Mouse (Mus musculus): Measurements from ENCODE around the gene Nat8f5.
"Not testable (repeated sequence)": the region's sequence is repeated elsewhere in the genome, so short reads cannot be mapped to it uniquely, and the experiment has no call there.

Gene Nat8f5

GRCm38 (mm10) chr6:85820837-85821236 lies at the start of gene Nat8f5, which contains the start of gene Nat8f6:
Gene Nat8f5, minus strand, starts transcription at chr6:85820972.
Gene Nat8f6, minus strand, starts transcription at chr6:85820954.
- DNase-seq (ENCODE audit: low spot score), result no peak

GRCm38 (mm10) chr6:85869006-85869405 lies 48.2 kb upstream of the Nat8f5 start, which contains the start of gene Nat8f2:
Gene Nat8f2, minus strand, starts transcription at chr6:85869158.
- DNase-seq (ENCODE audit: low spot score), result not testable (repeated sequence)

DNA sequence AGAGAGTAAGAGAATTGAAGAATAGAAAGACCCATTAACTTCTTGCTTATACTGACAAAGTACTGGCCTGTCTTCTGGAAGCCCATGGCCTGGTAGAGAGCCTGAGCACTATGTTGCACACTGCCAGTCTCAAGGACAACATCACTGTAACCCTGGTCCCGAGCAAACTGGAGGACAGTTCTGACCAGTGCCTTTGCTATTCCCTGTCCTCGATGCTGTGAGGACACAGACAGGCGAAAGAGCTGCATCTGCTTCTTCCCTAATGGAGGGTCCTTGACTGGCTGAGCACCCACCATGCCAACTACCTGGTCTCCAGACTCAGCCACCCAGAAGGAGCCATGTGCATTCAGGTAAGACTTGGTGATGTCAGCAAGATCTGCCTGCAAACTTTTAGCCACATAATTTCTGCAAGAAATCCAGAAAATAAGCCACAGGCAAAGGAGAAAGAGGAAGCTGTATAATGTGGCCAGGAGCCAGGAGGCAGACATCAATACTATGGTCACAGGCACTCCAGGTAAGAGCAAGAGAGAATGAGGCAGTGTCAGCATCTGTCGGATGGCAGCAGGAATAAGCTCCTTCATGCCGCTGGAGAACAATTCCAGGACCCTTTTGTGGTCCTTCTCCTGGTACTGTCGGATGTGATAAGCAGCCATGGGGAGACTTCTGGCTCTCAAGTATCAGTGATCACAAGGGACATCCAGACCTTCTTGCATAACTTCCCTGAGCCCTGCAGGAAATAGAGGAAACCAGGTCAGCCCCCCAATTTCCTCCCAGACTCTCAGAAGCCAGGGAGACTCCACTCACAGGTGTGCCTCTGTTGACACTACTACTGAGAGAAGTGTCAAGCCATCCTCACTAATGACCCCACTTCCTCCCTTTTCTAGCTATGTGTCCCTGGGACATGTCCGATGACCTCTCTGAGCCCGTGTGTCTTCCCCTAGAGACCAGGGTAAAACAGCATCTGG lies 47.2 kb upstream of the Nat8f5 start:
- DNase-seq (ENCODE audit: low spot score), result no peak

DNA sequence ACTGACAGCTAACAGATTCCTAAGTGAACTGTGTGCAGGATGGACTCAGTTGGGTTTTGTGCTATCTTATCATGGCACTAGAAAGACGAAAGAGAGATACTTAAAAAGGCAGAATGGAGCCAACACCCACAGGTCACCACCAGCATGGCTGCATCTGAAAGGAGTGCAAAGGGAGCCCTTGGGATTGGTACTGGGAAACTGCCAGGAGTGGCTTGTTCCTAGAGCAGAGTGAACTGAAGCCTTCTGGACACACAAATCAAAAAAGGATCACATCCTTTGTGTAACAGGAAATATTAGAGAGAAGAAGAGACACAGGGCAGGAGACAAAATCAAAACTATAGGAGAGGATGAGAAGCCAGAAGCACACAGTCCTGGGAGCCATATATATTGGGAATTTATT lies 46.2 kb upstream of the Nat8f5 start:
- DNase-seq (ENCODE audit: low spot score), result not testable (repeated sequence)

DNA sequence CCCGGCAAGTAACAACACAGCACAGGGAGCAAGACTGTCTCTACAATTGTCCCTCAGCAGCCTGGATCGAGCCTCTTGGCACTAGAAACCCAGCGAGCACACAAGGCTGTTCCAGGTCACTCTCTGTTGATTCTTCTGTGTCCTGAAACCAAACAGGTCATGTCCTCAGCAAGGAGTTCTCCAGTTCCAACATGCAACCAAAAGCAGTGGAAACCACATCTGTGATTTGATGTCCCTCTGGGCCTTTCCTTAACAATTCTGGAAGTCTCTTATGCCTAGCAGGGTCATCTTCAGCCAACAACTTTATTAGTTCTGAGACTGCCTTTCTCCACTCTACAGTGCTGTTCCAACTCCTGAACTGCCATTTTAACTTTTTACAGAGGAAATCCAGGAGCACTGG lies 45.4 kb upstream of the Nat8f5 start:
- DNase-seq (ENCODE audit: low spot score), result not testable (repeated sequence)

DNA sequence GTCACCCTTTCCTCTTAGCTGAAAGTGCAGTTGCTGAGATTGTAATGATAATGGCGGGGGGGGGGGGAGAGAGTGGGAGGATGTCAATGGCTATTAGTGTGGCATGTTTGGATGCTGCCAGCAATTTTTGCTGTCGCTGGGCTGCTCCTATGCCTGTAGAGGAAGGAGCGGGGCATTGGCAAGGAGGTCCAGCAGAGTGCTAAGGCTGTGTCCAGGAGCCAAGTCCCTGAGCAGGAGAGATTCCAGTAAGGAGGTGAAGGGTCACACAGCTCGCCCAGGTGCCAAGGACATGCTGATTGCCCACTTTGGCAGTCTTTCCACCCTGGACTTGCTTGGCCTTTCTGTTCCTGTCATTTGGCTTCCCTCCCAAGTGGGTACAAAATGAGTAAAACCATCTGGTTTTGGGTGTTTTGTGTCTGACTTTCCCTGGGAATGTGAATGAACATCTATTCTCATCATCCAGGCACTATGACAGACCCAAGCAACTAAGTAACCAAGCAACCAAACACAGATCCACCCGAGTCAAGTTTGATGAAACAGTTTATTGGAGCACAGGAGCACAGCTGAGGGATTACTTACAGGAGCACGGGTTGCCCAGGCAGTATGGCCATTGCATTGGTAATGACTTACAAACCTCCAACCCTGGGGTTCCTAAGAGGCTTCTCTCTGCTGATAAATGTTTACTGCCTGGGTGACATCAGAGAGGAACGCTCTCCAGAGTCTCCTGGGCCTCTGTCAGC lies 44.3 kb upstream of the Nat8f5 start:
- DNase-seq (ENCODE audit: low spot score), result not testable (repeated sequence)

- no peak for DNase-seq (ENCODE audit: low spot score)
These were observed 43.1 kb upstream of the Nat8f5 start for GRCm38 (mm10) chr6:85863840-85864239.

DNA sequence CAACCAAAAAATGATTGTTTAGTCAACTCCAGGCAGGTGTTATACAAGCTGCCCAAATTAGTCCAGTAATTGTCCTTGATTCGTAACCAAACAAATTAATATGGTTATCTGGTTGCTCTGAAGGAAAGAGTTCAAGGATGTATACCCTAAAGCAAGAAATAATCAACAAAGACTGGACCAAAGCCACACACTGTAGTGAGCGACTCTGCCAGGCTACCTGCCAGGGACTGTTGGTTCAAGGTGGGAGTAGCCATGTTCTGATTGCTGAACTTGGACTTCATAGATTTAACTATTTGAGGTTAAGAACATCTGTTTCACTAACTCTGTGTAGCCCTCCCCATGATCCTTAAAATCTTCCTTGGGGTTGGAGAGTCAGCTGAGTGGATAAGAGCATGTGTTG lies 42.4 kb upstream of the Nat8f5 start:
- DNase-seq (ENCODE audit: low spot score), result no peak

DNA sequence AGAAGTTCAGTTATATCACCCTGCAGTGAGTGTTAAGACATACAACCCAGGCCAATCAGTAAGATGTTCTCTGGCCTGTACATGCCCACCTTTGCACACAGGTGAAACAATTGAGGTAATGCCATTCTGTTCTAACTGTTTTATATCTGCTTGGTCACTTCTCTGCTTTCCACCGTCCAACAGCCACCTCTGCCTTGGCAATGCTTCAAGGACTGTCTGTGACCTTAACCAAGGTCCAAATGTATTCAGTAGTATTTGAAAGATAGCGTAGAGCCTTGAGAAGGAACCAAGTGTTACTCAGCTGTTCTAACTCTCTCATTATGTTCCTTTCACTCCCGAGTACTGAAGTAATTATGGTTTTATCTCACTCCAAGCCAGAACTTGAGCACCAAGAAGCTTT lies 41.8 kb upstream of the Nat8f5 start:
- no peak for DNase-seq (ENCODE audit: low spot score)

DNA sequence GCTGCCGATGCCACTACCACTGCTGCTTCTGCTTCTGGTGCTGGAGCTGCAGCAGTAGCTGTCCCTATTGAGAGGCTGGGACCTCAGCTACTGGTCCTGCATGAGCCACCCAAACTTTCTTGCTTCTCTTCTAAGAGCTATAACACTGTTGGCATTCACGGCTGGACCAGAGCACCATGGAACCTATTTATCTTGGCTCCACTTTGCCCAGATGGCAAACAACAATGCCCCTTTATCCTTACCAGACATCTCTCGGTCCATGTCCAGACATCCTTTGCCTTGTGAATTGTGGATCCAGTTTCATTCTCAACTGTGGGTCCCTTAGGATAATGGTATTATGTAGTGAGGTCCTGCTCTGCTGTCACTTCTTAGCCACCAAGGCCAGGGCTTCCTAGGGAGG lies 40.5 kb upstream of the Nat8f5 start:
- no peak for DNase-seq (ENCODE audit: low spot score)

DNA sequence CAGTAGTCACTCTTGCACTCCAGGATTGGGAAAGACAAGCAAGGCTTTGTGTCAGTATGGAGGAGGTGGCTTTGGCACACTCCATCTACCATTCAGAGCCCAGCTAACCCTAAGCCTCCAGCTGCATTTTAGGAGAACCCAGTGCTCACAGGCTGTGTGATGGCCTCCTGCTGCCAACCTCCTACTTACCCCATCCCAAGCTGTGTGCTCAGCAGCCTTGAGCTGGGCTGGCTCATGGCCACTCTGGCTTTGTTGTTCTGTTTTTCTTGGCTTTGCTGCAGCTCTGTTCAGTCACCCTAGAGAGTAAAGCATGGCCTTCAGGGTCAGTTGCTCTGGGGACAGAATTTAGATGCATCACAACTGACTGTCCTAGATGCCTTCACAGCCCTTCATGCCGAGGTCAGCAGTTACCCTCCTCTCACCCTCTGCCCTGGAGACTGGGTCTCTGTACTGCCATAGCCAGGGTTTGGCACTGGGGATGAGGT lies 35.5 kb upstream of the Nat8f5 start:
- DNase-seq (ENCODE audit: low spot score), result peak; percentile 76

GRCm38 (mm10) chr6:85853481-85853880 lies 32.7 kb upstream of the Nat8f5 start:
- DNase-seq (ENCODE audit: low spot score), result no peak

GRCm38 (mm10) chr6:85851062-85851773 lies 30.4 kb upstream of the Nat8f5 start:
- no peak for DNase-seq (ENCODE audit: low spot score)

- no peak for DNase-seq (ENCODE audit: low spot score)
These were observed 28.5 kb upstream of the Nat8f5 start for GRCm38 (mm10) chr6:85849240-85849639.

- no peak for DNase-seq (ENCODE audit: low spot score)
These were observed 27.4 kb upstream of the Nat8f5 start for GRCm38 (mm10) chr6:85848140-85848539.

DNA sequence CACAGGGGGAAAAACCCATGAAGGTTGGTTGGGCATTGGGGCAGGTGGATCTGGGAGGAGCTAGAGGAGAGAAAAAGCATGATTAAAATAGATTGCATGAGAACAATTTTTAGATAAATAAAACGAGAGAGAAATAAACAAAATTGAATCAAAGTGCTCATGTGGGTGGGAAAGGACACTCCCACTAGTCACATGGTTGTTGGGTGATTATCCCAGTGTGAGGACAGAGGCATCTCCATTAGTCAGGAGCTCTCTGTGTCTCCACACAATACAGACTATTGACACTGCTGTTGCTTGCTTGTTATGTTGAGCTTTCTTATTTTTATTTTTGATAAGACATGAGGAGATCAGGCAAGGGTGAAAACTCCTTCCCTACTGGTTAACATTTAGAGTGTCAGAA lies 26.1 kb upstream of the Nat8f5 start:
- DNase-seq (ENCODE audit: low spot score), result no peak

DNA sequence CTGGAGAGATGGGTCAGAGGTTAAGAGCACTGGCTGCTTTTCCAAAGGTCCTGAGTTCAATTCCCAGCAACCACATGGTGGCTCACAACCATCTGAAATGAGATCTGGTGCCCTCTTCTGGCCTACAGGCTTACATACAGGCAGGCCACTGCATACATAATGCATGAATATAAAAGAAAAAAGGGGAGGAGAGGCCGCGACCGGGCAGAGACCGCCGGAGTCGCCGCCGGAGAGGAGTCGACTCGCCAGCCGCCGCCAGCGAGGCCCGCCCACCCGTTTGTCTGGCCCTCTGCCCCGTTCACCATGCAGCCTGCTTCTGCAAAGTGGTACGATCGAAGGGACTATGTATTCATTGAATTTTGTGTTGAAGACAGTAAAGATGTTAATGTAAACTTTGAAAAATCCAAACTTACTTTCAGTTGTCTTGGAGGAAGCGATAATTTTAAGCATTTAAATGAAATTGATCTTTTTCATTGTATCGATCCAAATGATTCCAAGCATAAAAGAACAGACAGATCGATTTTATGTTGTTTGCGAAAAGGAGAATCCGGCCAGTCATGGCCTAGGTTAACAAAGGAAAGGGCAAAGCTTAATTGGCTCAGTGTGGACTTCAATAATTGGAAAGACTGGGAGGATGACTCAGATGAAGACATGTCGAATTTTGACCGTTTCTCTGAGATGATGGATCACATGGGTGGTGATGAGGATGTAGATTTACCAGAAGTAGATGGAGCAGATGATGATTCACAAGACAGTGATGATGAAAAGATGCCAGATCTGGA lies 23.1 kb upstream of the Nat8f5 start:
- not testable (repeated sequence) for DNase-seq (ENCODE audit: low spot score)

DNA sequence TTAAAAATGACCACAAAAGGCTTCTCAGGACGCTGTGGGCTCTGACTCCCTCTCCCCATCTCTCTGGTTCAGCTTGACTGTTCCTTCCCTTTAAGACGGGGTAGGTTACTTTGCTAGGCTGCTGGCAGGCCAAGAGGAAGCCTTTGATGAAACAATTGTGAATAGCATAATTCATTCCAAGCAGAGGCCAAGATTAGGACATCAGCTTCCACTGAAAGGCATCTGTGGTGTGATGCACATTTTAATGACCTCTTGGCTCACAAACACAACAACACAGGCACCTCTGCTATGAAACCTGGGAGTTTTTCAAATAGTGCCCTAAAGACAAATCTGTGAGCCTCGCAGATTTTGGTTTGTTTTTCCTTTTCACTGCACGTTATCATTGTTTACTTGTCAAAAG lies 19.2 kb upstream of the Nat8f5 start:
- DNase-seq (ENCODE audit: low spot score), result no peak

- no peak for DNase-seq (ENCODE audit: low spot score)
These were observed 17.9 kb upstream of the Nat8f5 start for GRCm38 (mm10) chr6:85838674-85839073.

DNA sequence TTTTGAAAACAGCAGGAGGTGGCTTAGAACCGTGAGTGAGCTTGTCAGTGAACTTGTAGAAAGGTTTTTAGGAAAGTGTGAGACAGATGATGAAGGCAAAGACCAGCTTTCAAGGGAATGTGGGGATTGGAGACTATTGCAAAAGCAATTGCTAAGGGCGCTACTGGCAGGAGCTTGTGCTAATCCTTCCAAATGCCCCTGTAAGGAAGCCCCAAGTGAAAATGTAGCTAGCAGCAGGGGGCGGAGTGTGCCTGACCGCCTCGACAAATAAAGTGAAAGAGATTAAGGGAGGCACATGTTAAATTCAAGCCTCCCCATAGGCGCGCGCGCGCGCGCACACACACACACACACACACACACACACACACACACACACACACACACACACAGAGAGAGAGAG lies 16.5 kb upstream of the Nat8f5 start:
- not testable (repeated sequence) for DNase-seq (ENCODE audit: low spot score)

GRCm38 (mm10) chr6:85836827-85837226 lies 16.1 kb upstream of the Nat8f5 start:
- DNase-seq (ENCODE audit: low spot score), result not testable (repeated sequence)

All from left cerebral cortex, adult 11 months (tissue).